Mouse (Mus musculus): ENCODE results near the gene Wdr89.

Gene Wdr89

DNA sequence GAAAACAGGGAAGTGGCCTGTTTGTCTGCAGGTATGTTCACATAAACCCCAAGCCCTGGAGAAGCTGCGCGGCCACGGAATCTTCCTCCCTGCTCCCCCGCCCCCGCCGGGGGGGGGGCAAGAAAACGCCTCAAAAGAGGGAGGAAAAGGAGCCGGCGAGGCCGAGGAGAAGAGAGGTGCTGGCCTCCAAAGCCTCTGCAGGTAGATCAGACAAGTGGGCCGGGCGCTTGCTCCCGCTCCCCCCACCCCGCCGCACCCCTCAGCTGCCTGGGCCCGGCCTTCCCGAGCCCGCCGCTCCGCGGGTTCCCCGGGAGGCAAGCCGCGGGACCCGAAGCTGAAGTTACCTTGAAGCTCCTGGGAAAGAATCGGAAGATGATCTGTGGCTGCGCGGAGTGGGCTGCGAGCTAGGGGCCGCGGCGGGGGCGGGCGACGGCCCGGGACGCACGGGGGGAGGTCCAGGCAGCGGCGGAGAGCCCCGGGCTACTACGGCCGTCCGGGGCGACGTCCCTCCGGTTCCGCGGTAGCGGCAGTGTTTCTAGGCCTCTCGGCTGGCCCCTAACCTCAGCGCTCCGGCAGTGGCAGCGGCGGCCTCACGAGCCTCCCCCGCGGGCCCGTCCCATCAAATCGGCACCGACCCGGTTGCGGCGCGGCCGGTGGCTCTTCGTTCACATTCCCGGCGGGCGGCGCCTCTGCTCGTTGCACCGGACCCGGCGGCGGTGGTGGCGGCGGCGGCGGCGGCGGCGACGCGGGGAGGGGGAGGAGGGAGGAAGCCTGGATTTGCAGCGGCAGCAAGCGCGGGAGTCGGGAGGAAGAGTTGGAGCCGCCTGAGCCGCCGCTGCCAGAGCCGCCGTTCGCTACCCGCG, 73.8 kb downstream of the Wdr89 start:
- Histone ChIP-seq H3K27me3 (ENCODE audit: insufficient read depth, low read length) (no peaks in the 10 kb centered on the region), H3K4me1 (replicated peaks; ENCODE audit: low read depth, low read length) (peaks cover 41% of the 10 kb centered on the region), H3K9me3 (ENCODE audit: low read length) (no peaks in the 10 kb centered on the region), H3K36me3 (ENCODE audit: insufficient read depth, low read length) (peaks cover 15% of the 10 kb centered on the region), H3K4me3 (replicated peaks; ENCODE audit: low read length) (peak overlapping the region; percentile 96)
- no peak for TF ChIP-seq NANOG (IDR thresholded peaks at IDR 0.05; ENCODE audit: borderline replicate concordance, low read length)
- no peak for TF ChIP-seq CTCF (conservative IDR thresholded peaks at IDR 0.05; ENCODE audit: low read length)
- no peak for TF ChIP-seq POU5F1 (IDR thresholded peaks at IDR 0.05; ENCODE audit: borderline replicate concordance, low read length)

DNA sequence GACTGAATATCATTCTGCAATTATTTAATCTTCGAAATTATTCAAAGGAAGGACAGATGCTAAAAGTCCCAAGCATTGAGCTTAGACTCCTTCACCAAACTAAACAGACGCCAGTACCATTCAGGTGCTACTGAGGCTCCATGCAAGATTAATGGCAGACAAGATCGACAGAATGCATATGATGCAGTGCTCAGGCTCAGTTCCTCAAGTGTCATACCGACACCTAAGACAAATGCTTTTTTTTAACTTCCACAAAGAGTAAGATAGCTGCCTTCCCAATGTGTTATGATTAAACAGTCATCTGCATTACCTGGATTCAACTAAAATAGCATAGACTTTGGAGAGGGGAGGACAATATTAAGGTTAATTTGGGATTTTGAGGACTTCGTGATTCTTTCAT, 74.9 kb downstream of the Wdr89 start:
- peaks cover 26% of the 10 kb centered on the region for H3K36me3 ChIP-seq (ENCODE audit: insufficient read depth, low read length)
- no peak for TF ChIP-seq NANOG (IDR thresholded peaks at IDR 0.05; ENCODE audit: borderline replicate concordance, low read length)
- TF ChIP-seq CTCF (conservative IDR thresholded peaks at IDR 0.05; ENCODE audit: low read length): no peak
- no peak for TF ChIP-seq POU5F1 (IDR thresholded peaks at IDR 0.05; ENCODE audit: borderline replicate concordance, low read length)
- no peaks in the 10 kb centered on the region for H3K9me3 ChIP-seq (ENCODE audit: low read length)
- peaks cover 30% of the 10 kb centered on the region for H3K4me1 ChIP-seq (replicated peaks; ENCODE audit: low read depth, low read length)
- peak overlapping the region; percentile 96; the same call in 1 of the 2 replicates for H3K4me3 ChIP-seq (replicated peaks; ENCODE audit: low read length)
- H3K27me3 ChIP-seq (ENCODE audit: insufficient read depth, low read length): no peaks in the 10 kb centered on the region

DNA sequence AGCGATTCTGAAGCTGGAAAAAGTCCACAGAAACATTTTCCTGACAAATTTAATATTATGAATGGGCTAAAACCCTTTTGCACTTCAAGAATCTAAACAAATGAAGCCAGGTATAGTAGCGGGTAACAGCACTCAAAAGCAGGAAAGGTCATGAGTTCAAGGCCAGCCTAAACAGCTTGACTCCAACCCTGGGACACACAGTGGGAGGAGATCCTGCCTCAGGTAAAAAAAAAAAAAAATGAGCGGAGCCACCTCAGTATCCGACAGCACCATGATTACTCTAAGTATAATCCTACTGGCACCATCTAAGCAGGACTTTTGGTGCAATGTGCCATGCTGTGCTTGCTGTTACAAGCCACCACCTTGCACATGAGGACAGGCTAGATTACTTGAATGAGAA, 75.5 kb downstream of the Wdr89 start:
- no peak for TF ChIP-seq CTCF (conservative IDR thresholded peaks at IDR 0.05; ENCODE audit: low read length)
- no peak for TF ChIP-seq POU5F1 (IDR thresholded peaks at IDR 0.05; ENCODE audit: borderline replicate concordance, low read length)
- no peak for TF ChIP-seq NANOG (IDR thresholded peaks at IDR 0.05; ENCODE audit: borderline replicate concordance, low read length)
- peaks cover 31% of the 10 kb centered on the region for H3K36me3 ChIP-seq (ENCODE audit: insufficient read depth, low read length)
- H3K4me1 ChIP-seq (replicated peaks; ENCODE audit: low read depth, low read length): peaks cover 30% of the 10 kb centered on the region
- no peaks in the 10 kb centered on the region for H3K9me3 ChIP-seq (ENCODE audit: low read length)
- 0 out of 2 replicates have a peak overlapping the region, but pooled peaks have one; percentile 10 for H3K4me3 ChIP-seq (replicated peaks; ENCODE audit: low read length)
- no peaks in the 10 kb centered on the region for H3K27me3 ChIP-seq (ENCODE audit: insufficient read depth, low read length)

DNA sequence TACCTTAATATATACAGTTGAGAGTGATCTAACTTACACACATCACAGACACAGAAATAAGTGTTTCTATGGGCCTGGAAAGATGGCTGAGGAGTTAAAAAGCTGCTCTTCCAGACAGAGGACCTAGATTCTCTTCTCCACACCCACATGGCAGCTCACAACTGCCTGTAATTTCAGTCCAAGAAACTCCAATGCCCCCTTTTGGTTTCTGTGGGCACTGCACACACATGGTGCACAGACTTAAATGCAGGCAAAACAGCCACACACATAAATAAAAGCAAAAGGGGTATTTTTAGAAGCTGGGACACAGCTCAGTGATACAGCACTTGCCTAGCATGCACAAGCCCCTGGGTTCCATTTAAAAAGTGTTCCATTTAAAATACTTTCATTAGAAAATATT, 81.8 kb downstream of the Wdr89 start:
- H3K36me3 ChIP-seq (ENCODE audit: insufficient read depth, low read length): peaks cover 65% of the 10 kb centered on the region
- TF ChIP-seq NANOG (IDR thresholded peaks at IDR 0.05; ENCODE audit: borderline replicate concordance, low read length) (no peak), CTCF (conservative IDR thresholded peaks at IDR 0.05; ENCODE audit: low read length) (peak; percentile 72)
- no peaks in the 10 kb centered on the region for H3K27me3 ChIP-seq (ENCODE audit: insufficient read depth, low read length)
- H3K4me3 ChIP-seq (replicated peaks; ENCODE audit: low read length): no peak overlapping the region
- peaks cover 3% of the 10 kb centered on the region; the same call in 1 of the 2 replicates for H3K4me1 ChIP-seq (replicated peaks; ENCODE audit: low read depth, low read length)
- H3K9me3 ChIP-seq (ENCODE audit: low read length): no peaks in the 10 kb centered on the region

DNA sequence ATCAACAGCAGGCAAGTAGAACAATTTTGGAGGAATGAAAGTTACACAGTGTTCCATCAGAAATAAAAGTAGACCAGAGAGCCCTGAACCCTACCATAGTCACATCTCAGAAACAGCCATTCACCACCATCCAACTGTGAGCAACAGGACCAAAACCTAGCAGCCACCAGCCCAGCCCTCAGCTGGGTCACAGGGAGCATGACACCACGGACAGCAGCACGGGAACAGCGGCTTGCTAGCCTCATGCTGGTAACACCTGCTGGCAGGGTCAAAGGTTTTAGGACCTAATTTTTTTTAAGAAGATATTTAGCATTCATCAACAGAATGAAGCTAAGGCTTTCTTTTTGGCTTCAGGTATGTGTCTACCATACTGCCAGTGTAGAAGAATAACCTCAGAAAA, 85.6 kb downstream of the Wdr89 start:
- H3K36me3 ChIP-seq (ENCODE audit: insufficient read depth, low read length): peaks cover 47% of the 10 kb centered on the region

More for the DNA sequence above, 85.6 kb downstream of the Wdr89 start:
- Histone ChIP-seq H3K4me1 (replicated peaks; ENCODE audit: low read depth, low read length) (no peaks in the 10 kb centered on the region; the same call in 1 of the 2 replicates), H3K9me3 (ENCODE audit: low read length) (no peaks in the 10 kb centered on the region), H3K27me3 (ENCODE audit: insufficient read depth, low read length) (no peaks in the 10 kb centered on the region), H3K4me3 (replicated peaks; ENCODE audit: low read length) (no peak overlapping the region)
- TF ChIP-seq POU5F1 (IDR thresholded peaks at IDR 0.05; ENCODE audit: borderline replicate concordance, low read length): no peak
- TF ChIP-seq NANOG (IDR thresholded peaks at IDR 0.05; ENCODE audit: borderline replicate concordance, low read length): no peak
- TF ChIP-seq CTCF (conservative IDR thresholded peaks at IDR 0.05; ENCODE audit: low read length): no peak

All from E14TG2a.4 (cell line).